Mouse (Mus musculus): Measurements from ENCODE around the gene Traf3.

GRCm38 (mm10) chr12:111196548-111196947 lies 30.4 kb downstream of the Traf3 start:
- TF ChIP-seq CTCF (IDR thresholded peaks at IDR 0.05; ENCODE audit: control insufficient read depth, insufficient read depth, insufficient read length) (no peak), MYOD1 (IDR thresholded peaks at IDR 0.05; ENCODE audit: control insufficient read depth, insufficient read length, low read depth) (no peak), MAX (IDR thresholded peaks at IDR 0.05) (no peak)
